Mouse (Mus musculus): ENCODE data around the gene Ubac2.

Gene Ubac2

DNA sequence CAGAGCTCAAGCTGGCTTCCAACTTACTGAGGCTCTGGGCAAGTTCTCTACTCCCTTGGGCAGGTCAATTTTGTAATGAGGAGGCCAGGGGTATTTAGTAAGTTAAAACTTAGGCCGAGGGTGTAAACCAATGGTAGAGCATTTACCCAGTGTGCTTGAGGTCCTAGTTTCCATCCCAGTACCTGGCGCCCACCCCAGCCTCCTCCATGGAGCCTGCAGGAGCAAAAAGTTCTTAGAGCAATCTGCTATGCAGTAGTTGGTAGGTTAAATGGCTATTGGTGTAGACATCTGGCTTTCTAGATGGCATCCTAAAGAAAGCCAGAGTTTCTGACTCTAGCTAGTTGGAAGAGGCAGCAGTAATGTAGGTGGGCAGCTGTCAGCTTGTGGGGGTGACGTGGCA lies 71.0 kb downstream of the Ubac2 start:
- DNase-seq (ENCODE audit: low read depth, low spot score): no peak

DNA sequence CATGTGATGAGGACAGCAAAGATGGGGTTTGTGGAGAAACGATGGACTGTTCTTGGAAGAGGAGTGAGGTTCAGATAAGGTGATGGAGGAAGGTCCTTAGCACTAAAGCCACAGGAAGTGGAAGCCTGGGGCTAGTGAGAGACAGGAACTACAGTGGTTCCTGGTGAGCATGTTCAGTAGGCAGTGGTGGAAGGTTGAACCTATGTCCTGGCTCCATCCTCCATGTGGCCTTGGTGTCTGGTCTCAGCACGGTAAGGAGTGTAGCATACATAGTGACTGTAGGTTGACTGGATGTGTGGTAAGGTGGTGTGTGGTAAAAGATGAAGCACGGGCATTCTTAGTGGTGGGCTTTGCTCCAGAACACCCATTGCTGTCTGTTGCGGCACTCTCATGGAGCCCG lies 71.5 kb downstream of the Ubac2 start:
- DNase-seq (ENCODE audit: low read depth, low spot score): no peak

DNA sequence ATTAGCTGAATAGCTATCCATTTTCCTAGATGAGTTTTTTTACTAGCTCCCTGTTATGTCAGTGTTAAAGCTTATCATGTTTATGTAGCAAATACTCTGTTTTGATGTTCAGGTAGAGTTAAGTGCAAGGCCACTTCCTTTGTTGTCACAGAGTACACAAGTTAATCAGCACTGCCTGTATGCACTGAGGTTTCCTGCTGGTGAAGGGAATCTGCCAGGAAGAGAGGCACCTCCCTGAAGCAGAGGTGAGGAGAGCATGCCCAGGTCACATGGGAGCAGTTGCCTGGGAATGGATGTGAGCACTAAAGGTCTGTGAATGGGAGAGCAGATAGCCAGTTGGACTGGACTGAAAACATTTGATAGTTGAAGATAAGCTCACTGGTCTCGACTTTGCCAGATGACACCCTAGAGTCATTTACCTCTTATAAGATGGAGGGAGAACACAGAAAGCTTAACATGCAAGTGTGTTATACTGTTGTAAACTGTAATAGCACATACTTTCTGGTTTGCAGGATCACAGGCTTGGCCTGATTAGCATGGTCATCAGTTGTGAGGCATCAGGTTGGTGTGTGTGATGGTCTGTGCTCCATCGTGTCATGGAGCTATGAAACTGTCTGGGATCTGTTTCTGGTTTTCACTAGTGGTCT lies 73.1 kb downstream of the Ubac2 start:
- DNase-seq (ENCODE audit: low read depth, low spot score): no peak

DNA sequence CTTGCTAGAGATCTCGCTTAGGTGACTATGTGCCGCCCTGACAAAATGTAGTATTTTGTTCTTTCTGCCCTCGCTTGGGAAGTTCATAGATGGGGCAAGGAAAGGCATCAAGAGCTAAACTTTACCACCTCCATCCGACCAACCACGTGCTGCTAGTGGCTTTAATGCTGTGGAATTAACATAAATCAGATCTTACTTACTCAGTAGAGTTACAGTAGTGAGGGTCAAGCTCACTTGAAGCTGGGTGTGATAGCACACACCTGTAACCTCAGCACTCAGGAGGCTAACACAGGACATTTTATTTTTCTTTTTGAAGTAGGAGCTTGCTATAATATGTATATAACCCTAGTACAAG lies 73.6 kb downstream of the Ubac2 start:
- DNase-seq (ENCODE audit: low read depth, low spot score): no peak

DNA sequence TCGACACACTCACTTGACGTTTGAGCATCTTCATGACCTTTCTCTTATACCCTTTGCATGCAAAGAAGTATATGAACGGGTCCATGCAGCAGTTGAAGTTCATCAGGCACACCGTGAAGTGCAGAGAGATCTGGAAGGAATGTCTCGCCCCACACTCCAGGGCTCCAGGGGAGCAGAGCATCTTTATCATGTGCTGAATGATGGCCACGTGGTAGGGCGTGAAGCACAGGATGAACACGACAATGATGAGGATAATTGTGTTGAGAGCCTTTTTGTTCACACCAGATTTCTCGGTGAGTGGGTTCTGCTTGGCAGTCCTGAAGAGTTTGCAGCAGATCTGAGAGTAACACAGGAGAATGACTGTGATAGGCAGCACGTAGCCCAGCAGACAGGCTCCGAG lies 75.7 kb downstream of the Ubac2 start:
- DNase-seq (ENCODE audit: low read depth, low spot score): no peak

DNA sequence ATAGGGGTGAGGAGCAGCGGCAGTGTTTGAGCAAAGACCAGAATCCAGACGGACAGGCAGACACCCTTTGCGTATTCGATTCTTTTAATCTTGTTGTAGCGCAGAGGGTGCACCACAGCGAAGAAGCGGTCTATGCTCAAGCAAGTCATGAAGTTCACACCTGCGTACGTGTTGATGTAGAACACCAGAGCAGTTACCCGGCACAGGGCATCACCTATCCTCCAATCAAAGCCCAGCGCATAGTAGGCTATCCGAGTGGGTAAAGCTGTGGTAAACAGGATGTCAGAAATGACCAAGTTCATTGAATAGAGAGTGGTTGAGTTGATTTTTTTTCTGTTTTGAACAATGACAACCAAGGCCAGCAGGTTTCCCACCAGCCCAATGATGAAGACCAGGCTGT lies 76.2 kb downstream of the Ubac2 start:
- no peak for DNase-seq (ENCODE audit: low read depth, low spot score)

DNA sequence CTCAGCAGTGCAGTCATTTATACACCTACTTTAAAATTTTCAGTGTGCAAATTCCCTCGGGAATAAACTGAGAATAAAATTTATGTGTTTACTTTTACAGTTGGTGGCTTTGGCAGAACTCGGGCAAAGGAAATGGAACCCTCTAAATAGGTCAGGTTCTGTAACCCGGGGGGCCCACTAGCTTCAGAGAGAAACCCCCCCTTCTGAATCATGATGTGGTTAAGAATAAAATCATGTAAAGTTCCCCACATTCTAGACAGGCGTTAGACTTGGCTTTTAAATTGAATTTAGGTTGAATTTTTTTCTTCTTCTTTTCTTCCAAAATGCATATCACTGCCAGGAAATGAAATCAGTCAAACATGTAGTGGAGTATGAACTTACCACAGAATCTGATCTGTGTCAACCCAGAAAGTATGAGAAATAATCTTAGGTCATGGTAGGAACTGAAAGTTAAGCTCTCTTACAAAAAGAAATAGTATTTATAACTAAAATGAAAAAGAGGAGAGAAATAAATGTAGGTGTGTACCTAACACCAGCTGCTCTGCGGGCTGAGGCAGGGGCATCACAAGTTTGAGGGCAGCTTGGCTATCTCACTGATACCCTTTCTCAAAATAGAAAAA lies 76.9 kb downstream of the Ubac2 start:
- no peak for DNase-seq (ENCODE audit: low read depth, low spot score)

DNA sequence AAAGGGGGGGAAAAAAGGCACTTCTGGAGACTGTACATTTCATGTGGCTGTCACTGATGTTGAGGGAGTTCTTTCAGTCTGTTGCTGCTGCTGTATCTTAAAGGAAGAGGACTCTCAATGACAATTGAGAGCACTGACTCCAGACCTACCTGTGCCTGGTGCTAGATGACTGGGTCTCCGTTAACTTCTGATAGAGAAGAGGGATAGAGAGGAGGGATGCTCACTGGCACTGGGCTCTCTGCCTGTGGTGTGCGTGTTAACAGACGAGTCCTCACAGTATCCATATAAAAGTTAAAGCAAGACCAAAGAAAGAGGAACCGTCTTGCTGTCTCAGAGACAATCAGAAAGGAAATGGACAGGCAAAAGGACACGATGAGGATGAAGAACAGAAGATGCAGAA lies 77.9 kb downstream of the Ubac2 start:
- no peak for DNase-seq (ENCODE audit: low read depth, low spot score)

DNA sequence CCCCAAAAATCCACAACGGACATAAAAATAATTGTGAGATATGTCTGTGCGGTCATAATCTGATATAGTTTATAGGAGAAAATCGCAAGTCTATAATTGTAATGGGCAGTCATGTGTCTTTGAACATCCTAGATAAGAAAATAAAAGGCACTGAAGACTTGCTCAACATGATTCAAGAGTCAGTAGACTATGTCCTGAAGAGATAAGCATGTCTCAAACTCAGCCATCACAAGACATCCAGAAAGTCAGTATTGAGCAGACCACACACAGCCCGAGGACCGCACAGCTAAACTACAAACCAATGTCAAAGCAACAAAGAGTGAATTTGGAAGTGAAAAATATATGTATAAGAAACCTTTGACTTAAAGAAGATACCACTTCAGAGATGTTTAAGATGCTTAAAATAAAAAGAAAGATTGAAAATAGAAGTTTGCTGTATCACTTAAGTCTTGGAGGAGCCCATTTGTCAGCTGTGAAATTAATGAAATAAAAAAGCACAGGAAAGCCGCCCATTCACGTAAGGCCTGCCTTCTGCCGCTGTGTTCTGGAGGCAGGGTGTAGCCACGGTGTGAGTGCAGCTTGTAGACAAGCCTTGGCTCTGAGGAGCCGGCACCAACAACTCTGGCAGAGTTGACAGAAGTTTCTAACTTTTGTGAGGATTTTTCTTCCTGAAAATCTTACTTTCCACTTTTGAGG lies 78.9 kb downstream of the Ubac2 start:
- no peak for DNase-seq (ENCODE audit: low read depth, low spot score)

DNA sequence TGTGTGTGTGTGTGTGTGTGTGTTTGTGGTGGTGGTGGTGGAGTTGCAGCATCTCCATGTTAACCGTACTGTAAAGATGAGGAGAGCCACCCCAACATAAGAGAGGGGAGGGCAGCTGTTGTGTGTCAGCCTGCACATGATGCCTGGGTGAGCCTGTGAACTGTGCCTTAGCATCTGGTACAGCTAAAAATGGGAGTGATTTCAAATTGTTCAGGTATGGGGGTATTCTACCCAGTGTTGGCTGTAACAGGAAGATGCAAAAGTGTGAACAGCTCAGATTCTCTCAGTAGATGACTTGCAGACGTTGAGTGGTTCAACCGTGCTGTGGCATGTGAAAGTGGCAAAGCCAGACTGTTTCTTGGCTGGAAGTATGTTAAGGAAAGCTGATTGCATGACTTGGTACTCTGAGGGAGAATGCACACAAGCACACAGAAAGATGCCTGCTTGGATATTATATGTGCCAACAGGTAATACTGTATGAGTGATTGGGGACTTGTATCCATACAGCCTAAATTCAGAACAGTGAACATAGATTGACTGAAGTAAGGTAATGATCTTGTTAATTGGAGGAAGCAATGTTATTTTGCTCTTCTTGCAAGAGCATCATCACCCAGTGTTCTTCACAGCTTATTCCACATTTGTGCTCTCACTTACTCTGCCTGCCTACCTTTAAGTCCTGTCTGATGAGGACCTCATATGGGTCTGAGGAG lies 79.8 kb downstream of the Ubac2 start:
- no peak for DNase-seq (ENCODE audit: low read depth, low spot score)

DNA sequence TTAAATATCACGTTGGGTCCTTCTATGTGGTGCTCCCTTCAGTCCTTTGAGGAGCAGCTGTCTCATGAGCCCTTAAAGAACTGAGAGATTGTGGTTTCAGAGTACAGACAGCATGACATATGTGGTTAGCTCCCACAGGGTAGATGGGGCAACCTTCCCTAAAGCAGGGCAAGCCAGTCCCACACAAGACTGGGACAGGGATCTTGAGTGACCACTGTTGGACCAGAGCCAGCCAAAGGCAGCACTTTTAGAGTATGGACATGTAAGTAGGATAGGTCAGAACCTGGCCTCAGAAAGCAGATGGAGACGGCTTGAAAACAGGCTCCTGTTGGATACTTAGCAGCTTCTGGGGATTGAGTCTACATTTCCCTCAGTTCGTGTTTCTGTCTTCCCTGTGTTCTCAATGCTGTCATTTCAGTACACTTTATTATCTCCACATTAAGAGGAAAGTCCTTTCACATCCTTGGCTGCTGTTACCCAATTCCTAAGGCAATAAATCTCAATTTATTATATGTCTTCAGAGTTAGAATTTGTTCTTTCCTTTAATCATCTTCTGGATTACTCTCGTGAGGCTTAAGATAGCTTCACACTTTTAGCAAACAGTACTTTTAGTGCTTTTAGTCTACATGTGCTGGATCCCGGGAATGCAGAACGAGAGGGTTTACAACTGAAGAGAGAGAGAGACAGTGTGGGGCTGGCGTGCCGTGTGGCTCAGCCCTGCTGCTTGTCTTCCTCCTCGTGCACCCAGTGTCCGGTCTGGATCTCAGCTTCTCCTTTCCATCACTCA lies 80.5 kb downstream of the Ubac2 start:
- no peak for DNase-seq (ENCODE audit: low read depth, low spot score)

DNA sequence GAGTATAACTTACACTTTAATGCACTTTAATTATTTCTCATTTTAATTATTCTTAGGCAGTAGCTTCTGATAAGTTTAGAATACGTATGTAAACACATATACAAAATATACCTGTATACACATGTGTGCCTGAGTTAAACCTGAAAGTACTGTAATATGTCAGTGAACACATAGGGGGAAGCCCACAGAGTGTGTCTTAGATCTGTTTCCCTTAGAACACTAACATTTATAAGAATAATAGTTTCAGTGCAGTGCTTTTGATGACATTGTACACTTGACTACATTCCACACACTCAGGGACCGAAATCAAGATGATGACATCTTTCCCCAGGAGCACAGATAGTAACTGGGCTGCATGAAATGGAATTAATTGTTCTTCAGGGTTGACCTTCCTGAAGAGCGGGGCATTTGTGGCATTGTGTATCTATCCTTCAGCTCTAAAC lies 81.1 kb downstream of the Ubac2 start:
- no peak for DNase-seq (ENCODE audit: low read depth, low spot score)

DNA sequence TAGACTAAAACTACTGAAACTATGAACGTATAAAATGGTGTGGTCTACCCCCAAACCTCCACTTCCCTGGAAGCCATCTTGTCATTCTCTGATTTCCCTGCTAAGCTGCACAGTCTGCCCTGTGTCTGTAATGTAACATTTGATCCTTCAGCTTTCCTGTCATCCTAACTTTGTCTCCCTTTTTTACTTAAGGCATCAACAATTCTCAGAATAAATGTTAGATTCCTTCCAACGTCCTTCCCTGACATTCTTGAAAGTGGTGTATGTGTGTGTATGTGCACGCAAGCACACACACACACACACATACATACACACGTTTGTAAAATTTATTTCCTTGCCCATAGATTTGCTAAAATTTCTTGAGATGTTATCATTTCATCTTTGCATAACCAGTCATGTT lies 81.6 kb downstream of the Ubac2 start:
- DNase-seq (ENCODE audit: low read depth, low spot score): no peak

DNA sequence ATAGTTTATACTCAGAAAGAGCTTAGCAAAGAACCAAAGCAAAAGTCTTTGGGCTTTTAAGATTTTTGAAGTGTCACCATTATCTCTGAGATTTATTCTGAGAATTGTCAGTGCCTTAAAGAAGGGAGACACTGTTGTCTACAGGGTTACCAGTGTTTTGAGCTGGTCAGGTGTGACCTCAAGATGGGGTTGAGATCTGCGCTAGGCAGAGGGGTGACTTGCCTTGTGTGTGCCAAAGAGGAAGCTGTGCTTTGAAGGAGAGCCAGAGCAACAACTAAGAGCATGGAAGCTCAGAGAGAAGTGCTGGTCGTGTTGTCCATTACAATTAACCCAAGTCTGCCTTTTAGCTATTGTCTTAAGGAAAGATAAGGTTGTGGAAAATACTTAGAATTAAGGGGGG lies 82.1 kb downstream of the Ubac2 start:
- no peak for DNase-seq (ENCODE audit: low read depth, low spot score)

DNA sequence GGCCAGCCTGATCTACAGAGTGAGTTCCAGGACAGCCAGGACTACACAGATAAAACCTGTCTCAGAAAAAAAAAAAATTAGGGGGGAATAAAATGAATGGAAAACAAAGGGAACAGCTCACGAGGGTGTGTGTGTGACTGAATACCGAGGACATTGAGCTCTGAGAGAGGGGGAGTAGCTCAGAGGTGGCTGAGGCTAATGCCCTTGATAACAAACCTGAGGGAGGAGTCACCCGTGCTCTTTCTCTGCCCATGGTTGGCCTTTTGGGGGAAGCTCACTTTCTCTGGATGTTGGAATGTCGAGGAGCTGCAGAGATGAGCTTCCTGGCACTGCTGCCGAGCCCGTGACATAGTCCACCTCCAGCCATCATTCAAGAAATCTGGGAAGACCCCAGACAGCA lies 82.6 kb downstream of the Ubac2 start:
- no peak for DNase-seq (ENCODE audit: low read depth, low spot score)

DNA sequence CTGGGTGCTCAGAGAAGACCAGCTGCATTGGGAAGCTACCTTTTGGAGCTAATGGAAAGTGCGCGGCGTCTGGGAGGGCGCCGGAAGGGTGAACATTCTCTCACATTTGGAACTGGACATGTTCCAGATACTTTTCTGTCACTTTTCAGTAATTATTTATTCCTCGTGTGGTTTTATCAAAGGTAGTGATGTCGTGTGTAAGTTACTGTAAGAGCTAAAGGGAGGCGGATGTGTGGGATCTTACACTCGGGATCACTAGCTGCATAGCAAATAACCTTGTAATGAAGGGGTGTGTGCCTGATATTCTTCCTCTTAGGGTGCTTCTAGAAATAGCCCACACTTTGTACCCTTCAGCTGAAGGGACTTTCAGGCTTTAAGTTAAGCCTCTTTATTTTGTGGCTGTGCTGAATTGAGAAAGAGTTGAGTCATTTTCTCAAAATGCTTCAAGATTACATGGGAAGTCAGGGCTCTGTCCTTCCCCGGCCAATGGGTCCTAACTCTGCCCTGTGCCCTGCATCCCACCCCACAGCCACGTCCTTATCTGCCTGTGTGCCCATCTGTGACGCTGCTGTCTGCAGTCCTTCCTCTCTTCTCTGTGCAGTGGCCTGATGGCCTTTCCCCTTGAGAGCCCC lies 83.2 kb downstream of the Ubac2 start:
- DNase-seq (ENCODE audit: low read depth, low spot score): no peak

DNA sequence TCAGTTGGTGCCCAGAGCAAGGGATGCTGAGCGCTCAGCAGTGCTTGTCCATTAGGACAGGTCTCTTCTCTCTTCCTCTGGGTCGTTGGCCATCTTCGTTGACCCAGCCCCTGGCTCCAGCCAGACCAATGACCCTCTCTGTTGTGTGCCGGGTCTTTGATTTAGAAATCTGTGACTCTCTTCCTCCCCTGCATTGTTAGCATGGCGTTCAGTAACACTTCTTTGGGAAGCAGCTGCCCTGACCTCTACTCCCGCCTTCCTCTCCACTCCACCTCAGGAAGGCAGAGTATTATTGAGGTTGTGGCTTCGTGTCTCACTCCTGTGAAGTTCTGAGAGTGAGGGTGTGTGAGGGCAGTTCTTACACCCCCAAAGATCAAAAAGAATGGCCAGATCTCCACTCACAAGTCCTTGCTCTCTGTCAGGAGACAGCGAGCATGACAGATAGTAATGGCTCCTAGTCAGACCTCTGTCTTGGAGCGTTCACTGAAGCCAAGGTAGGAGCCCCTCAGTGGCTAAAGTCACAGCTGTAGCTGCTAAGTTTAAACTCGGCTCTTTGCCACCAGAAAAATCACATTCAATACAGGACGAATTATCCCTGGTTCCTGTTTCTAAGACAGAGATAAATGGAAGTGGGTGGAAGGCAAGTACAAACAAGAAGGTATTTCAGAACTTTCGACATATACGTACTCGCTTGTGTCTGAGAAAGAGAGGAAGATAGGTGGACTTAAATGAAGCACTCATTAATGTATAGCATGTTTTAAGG lies 83.9 kb downstream of the Ubac2 start:
- DNase-seq (ENCODE audit: low read depth, low spot score): no peak

DNA sequence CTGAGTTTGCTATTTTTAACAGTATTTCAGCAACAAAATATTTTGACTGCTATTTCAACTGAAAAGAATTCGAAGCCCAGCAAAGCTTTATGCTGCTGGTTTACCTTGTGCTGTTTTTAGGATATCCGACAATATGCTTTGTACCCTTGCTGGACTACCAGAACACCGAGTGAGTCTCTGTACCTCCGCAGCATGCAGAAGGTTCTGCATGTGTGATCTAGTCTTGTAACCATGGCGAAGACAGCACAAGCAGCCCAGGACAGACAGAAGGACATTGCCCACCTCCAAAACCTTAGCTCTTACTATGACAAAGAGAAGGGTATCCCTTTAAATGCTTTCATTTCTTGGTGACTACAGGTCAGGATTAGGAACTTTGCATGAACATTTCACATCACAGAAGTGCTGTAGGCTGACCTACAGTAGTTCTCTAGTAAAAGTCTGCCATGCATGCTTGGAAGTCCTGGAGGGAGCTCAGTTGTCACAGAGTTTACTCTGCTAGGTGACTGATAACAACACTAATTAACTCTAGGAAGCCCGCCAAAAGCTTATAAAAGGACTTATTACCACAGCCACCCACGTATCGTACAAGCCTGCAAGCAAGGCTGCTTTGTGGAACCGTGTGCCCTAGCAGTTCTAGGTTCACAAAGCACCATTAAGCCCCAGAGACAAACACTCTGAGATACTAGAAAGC lies 85.0 kb downstream of the Ubac2 start:
- no peak for DNase-seq (ENCODE audit: low read depth, low spot score)

DNA sequence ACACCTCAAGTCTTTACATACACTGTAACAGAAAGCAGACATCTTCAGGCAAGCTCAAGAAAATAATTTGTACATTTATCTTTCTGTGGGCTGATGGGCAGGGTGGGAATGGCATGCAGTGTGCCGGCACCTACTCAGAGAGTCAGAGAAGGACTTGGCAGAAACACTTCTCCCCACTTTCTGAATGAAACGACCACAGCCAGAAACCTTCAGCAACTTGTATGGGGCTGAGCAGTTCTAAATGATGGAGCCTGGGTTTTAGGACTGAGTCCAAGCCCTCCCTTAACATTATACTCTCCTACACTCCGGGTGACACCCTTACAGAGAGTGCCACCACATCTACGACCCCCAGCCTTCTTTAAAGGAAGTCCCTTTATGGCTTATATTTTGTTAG lies 85.5 kb downstream of the Ubac2 start:
- DNase-seq (ENCODE audit: low read depth, low spot score): no peak

DNA sequence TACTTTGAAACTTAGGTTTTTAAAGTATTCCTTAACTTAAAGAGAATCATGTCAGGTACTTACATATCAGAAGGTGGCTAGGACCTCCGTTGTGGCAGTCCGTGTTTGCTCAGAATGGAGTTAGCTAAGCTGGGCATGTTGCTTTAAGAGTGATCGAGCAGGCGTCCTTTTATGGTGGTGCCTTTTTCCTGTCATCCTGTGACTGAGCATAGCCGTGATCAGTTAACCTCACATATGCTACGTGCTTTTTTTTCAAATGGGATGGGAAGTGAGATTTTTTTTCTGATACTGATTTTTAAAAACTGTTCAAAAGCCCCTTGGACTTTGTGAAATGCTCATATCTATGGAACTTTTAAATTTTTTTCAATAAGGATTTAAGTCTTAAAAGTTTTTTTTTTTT lies 86.6 kb downstream of the Ubac2 start, which contains the start of gene Gpr183:
TSS of gene Gpr183 (minus strand) at position 206 of the 400 bp plus-strand sequence.
- DNase-seq (ENCODE audit: low read depth, low spot score): no peak

Measured in ES-CJ7 (cell line).